Mouse (Mus musculus): ENCODE data around the gene Kcne1l. TPM values are rescaled to one million over a fixed set of nuclear protein-coding genes. Genes with fewer than 3 reads are reported as not detected.
A peak's percentile ranks its signal among the peaks of the same experiment; 100 is the strongest.

The Kcne1l gene
- 34.1 and 44.9 TPM in 2 replicates for polyA plus RNA-seq (2015; fragmentation: Nextera tagmentation; extraction: Ambion mirVana)

DNA sequence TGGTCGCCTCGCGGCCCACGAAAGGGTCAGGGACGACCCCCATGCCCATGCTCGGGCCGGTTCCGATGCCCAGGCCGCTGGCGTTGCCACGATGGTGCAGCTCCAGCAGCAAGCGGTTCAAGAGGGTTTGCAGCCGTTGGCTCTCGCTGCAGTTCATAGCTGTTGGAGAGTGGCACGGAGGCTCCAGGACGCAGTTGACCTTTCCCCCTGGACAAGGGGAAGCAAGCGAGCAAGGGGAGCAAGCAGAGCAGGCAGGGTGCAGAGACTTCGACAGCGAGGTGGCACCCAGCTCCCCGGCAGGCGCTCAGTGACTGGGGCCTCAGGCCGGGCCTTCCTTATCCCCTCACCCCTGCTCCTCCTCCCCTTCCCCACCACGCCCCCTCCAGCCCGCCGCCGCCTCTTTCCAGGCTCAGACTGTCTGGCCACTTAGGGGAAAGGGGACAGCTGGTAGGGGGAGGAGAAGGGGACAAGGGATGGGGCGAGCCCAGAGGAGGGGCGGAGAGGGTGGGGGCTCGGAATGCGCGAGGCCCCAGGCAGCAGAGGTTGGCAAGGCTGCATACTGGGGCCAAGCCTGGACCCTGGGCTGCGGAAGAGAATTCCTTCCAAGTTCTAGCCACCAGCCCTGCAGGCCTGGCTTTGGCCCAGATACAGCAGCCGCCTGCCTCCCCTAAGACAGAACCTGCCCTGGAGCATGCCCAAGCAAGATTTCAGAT is at the start of gene Kcne1l:
TSS of gene Kcne1l (minus strand) at position 426 of the 713 bp plus-strand sequence.
- peak; percentile 80 for ATAC-seq (ENCODE audit: low FRiP score)
- Histone ChIP-seq H3K4me1 (peaks cover 13% of the 10 kb centered on the region; the same call in 1 of the 2 replicates), H3K4me3 (replicated peaks) (peak within 1 kb of the TSS; percentile 18), H3K9me3 (replicated peaks) (no peaks in the 10 kb centered on the region), H3K27ac (replicated peaks) (peak within 1 kb of the TSS; percentile 73), H3K36me3 (no peaks in the 10 kb centered on the region), H3K9ac (replicated peaks) (no peak within 1 kb of the TSS), H3K4me2 (peak within 1 kb of the TSS; percentile 50), H3K27me3 (replicated peaks) (peaks cover 19% of the 10 kb centered on the region)
- WGBS: 34% methylated on average over 29 of the region's 33 CpGs

DNA sequence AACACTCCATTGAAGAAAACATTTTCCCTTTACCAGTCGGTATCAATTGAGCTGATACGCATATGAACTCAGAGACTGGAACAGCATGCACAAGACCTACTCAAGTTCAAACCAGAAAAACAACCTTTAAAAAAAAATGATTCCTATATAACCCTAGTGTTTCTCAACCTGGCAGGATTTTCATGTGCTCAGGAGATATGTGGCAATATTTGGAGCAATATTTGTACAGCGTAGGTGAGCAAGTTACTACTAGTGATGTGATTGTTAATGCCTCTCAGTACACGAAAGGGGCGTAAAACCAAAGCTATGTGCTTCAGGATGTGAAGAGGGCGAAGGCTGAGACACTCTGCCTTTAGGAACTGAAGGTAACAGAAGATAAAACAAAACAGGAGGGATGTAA is 30.1 kb upstream of the Kcne1l start:
- Histone ChIP-seq H3K27me3 (replicated peaks) (no peaks in the 10 kb centered on the region), H3K4me3 (replicated peaks) (no peak overlapping the region), H3K9ac (replicated peaks) (no peak overlapping the region), H3K9me3 (replicated peaks) (no peaks in the 10 kb centered on the region), H3K4me2 (no peak overlapping the region), H3K27ac (replicated peaks) (no peak overlapping the region), H3K36me3 (no peaks in the 10 kb centered on the region), H3K4me1 (no peaks in the 10 kb centered on the region)
- 96% methylated on average over 6 of the region's 6 CpGs for WGBS
- ATAC-seq (ENCODE audit: low FRiP score): no peak

DNA sequence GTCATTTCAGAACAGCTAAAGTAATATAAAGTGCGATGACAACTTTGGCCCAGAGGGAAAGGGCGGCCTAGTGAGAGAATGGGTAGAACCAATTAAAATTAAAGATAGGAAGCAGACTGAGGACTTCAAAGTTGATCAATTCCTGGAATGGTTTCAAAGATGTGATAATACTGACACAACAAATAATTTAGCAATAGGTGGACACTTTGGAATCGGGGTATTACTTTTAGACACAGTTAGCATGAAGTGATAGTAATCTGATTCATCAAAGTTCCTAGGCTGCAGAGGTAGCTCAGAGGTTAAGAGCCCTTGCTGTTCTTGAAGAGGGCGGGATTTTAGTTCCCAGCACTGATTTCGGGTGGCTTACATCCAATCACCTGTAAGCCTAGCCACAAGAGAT is 29.4 kb upstream of the Kcne1l start:
- H3K4me3 ChIP-seq (replicated peaks): no peak overlapping the region
- H3K9me3 ChIP-seq (replicated peaks): no peaks in the 10 kb centered on the region
- H3K9ac ChIP-seq (replicated peaks): no peak overlapping the region
- WGBS: 92% methylated on average over 5 of the region's 5 CpGs
- no peaks in the 10 kb centered on the region for H3K36me3 ChIP-seq
- no peak for ATAC-seq (ENCODE audit: low FRiP score)
- no peaks in the 10 kb centered on the region for H3K4me1 ChIP-seq
- no peak overlapping the region for H3K27ac ChIP-seq (replicated peaks)
- no peak overlapping the region for H3K4me2 ChIP-seq
- no peaks in the 10 kb centered on the region for H3K27me3 ChIP-seq (replicated peaks)

DNA sequence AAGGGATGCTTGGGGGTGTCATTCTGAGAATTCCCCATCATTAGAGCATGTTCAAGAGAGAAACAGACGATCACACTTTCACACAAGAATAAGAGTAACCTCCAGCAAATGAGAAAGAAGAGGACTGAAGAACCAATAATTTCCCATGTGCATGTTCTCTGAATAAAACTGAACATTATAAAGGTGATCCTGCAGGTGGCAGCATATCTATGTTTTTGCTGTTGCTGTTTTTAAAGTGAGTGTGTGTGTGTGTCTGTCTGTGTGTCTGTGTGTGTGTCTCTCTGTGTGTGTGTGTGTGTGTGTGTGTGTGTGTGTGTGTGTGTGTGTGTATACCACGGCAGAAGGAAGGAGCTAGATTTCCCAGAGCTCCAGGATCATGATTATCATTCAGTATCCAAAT is 19.7 kb upstream of the Kcne1l start:
- H3K27ac ChIP-seq (replicated peaks): no peak overlapping the region
- no peak overlapping the region for H3K9ac ChIP-seq (replicated peaks)
- no peak overlapping the region for H3K4me3 ChIP-seq (replicated peaks)
- H3K4me2 ChIP-seq: no peak overlapping the region
- no peak for ATAC-seq (ENCODE audit: low FRiP score)
- H3K9me3 ChIP-seq (replicated peaks): no peaks in the 10 kb centered on the region
- WGBS: 57% methylated on average over 2 of the region's 2 CpGs
- no peaks in the 10 kb centered on the region for H3K4me1 ChIP-seq
- no peaks in the 10 kb centered on the region for H3K27me3 ChIP-seq (replicated peaks)
- H3K36me3 ChIP-seq: no peaks in the 10 kb centered on the region

DNA sequence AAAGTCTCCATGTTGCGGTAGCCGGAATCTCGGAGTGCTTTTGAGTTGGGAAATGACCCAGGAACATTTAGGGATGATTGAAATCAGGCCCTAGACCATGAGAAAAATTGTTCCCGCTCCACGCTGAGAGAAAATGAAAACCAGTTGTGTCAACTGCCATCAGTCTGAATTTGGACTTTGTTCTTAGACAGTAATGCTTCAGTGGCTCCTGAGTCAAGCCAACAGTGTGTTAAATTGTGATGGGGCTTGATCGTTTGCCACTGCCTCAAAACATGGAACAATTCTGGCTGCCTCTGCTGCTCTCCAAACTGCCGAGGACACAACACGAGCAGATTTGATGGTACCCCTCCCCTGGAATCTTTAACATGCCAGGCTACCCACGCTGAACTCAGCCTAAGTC is 10.0 kb upstream of the Kcne1l start:
- H3K9me3 ChIP-seq (replicated peaks): no peaks in the 10 kb centered on the region
- no peaks in the 10 kb centered on the region for H3K36me3 ChIP-seq
- 83% methylated on average over 9 of the region's 9 CpGs for WGBS
- H3K9ac ChIP-seq (replicated peaks): no peak overlapping the region
- no peaks in the 10 kb centered on the region; the same call in 1 of the 2 replicates for H3K27me3 ChIP-seq (replicated peaks)
- no peak for ATAC-seq (ENCODE audit: low FRiP score)
- H3K4me1 ChIP-seq: no peaks in the 10 kb centered on the region
- no peak overlapping the region for H3K27ac ChIP-seq (replicated peaks)
- H3K4me3 ChIP-seq (replicated peaks): no peak overlapping the region
- H3K4me2 ChIP-seq: no peak overlapping the region

DNA sequence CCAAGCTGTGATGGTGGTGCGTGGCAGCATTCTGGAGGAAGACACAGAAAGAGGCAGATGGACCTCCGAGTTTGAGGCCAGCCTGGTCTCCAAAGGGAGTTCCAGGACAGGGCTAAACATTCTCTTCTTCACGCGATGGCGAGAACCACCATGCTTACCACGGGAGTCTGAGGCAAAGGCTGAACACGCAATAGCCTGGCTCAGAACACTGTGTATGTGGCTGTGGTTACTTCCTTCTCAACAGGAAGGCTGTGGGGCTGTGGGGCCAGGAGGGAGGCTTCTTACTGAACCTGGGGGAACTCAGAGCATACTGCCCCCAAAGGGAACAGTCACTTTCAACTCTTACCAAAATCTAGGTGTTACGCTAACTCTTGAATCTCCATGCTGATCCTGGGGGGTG is 9.2 kb upstream of the Kcne1l start:
- Histone ChIP-seq H3K27ac (replicated peaks) (no peak overlapping the region), H3K9me3 (replicated peaks) (no peaks in the 10 kb centered on the region), H3K4me1 (no peaks in the 10 kb centered on the region), H3K4me3 (replicated peaks) (no peak overlapping the region), H3K27me3 (replicated peaks) (no peaks in the 10 kb centered on the region; the same call in 1 of the 2 replicates), H3K4me2 (no peak overlapping the region), H3K9ac (replicated peaks) (no peak overlapping the region), H3K36me3 (no peaks in the 10 kb centered on the region)
- 76% methylated on average over 8 of the region's 8 CpGs for WGBS
- no peak for ATAC-seq (ENCODE audit: low FRiP score)

- WGBS: 50% methylated on average over 11 of the region's 11 CpGs
- Histone ChIP-seq H3K9me3 (replicated peaks) (no peaks in the 10 kb centered on the region), H3K27ac (replicated peaks) (no peak overlapping the region), H3K9ac (replicated peaks) (no peak overlapping the region), H3K4me1 (no peaks in the 10 kb centered on the region), H3K27me3 (replicated peaks) (no peaks in the 10 kb centered on the region; the same call in 1 of the 2 replicates), H3K4me3 (replicated peaks) (0 out of 2 replicates have a peak overlapping the region, but pooled peaks have one; percentile 9), H3K4me2 (peak overlapping the region; percentile 47), H3K36me3 (no peaks in the 10 kb centered on the region)
- ATAC-seq (ENCODE audit: low FRiP score): peak; percentile 79
These were observed 8.4 kb upstream of the Kcne1l start for GRCm38 (mm10) chrX:142314307-142315024.

DNA sequence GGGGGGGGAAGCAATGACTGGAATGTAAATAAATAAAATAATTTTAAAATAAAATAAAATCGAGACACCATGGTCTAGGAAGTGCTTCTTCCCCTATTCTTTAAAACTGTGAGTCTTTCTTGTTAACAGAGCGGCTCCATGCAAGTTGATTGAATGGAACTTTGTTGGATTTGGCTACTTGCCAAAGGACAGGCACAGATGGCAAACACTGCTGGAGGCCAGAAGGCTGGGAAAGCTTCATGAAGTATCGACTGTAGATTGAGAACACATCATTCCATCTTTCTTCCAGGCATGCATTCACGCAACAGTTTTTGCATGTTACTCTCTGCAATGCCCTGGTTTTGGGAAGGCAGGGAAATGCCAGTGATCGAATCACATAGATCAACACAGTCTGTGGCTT is 4.3 kb upstream of the Kcne1l start:
- WGBS: 49% methylated on average over 5 of the region's 5 CpGs
- Histone ChIP-seq H3K4me2 (no peak overlapping the region), H3K27me3 (replicated peaks) (peaks cover 13% of the 10 kb centered on the region), H3K9me3 (replicated peaks) (no peaks in the 10 kb centered on the region), H3K36me3 (no peaks in the 10 kb centered on the region), H3K9ac (replicated peaks) (no peak overlapping the region), H3K4me1 (peaks cover 9% of the 10 kb centered on the region; the same call in 1 of the 2 replicates), H3K27ac (replicated peaks) (no peak overlapping the region), H3K4me3 (replicated peaks) (no peak overlapping the region)
- ATAC-seq (ENCODE audit: low FRiP score): no peak

GRCm38 (mm10) chrX:142305010-142305868 is 855 bp downstream of the Kcne1l start:
- H3K9ac ChIP-seq (replicated peaks): no peak overlapping the region
- peak overlapping the region; percentile 50 for H3K4me2 ChIP-seq
- H3K9me3 ChIP-seq (replicated peaks): no peaks in the 10 kb centered on the region
- WGBS: 33% methylated on average over 35 of the region's 35 CpGs
- H3K4me3 ChIP-seq (replicated peaks): peak overlapping the region; percentile 18
- peaks cover 13% of the 10 kb centered on the region; the same call in 1 of the 2 replicates for H3K4me1 ChIP-seq
- H3K27ac ChIP-seq (replicated peaks): peak overlapping the region; percentile 73
- H3K27me3 ChIP-seq (replicated peaks): peaks cover 19% of the 10 kb centered on the region
- H3K36me3 ChIP-seq: no peaks in the 10 kb centered on the region
- ATAC-seq (ENCODE audit: low FRiP score): peak; percentile 83

DNA sequence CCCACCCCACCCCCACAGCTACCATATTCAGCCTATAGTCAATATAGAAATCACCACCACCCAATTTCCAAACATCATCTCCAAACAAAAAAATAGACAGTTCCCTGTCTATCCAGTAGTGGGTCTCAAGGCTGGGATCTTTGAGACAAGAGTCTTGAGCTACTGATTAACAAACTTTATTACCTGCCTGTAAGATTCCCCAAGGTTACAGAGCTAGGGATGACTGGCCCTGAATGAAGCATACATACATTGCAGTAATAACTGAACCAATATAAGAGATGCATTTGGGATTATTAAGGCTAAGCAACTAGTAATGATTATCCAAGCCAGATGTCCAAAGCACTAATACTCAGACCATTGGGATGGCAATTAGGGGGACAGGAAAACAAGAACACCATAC is 1.5 kb downstream of the Kcne1l start:
- no peak overlapping the region; the same call in 1 of the 2 replicates for H3K27ac ChIP-seq (replicated peaks)
- no peak overlapping the region for H3K4me2 ChIP-seq
- ATAC-seq (ENCODE audit: low FRiP score): no peak
- H3K36me3 ChIP-seq: no peaks in the 10 kb centered on the region
- no peaks in the 10 kb centered on the region for H3K9me3 ChIP-seq (replicated peaks)
- no peak overlapping the region for H3K4me3 ChIP-seq (replicated peaks)
- H3K4me1 ChIP-seq: peaks cover 13% of the 10 kb centered on the region; the same call in 1 of the 2 replicates
- peaks cover 19% of the 10 kb centered on the region for H3K27me3 ChIP-seq (replicated peaks)
- no peak overlapping the region for H3K9ac ChIP-seq (replicated peaks)

DNA sequence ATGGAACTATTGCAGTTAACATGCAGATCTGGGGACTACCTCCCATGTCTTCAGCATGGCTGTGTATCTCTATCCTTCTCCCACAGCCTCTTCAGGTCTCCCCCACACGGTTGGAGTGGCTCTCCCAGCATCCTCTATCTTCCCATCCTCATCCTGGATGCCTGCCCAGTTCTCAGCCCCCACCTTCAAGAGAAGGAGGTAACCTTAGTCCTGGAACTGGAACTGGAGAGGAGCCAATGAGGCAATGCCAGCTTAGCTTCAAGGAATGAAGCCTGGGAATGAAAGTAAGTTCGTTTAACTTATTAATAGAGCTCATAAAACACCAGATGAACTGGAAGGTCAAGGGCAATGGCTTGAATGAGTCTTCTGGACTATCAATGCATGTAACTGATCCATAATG is 2.6 kb downstream of the Kcne1l start:
- Histone ChIP-seq H3K9ac (replicated peaks) (no peak overlapping the region), H3K27ac (replicated peaks) (no peak overlapping the region), H3K4me3 (replicated peaks) (no peak overlapping the region), H3K9me3 (replicated peaks) (no peaks in the 10 kb centered on the region), H3K27me3 (replicated peaks) (peaks cover 19% of the 10 kb centered on the region), H3K4me2 (no peak overlapping the region), H3K36me3 (no peaks in the 10 kb centered on the region), H3K4me1 (peaks cover 13% of the 10 kb centered on the region; the same call in 1 of the 2 replicates)
- no peak for ATAC-seq (ENCODE audit: low FRiP score)
- 58% methylated on average over 2 of the region's 2 CpGs for WGBS

Measured in neural tube, embryonic 15.5 days (tissue).